Mouse (Mus musculus) kidney, adult 2 months (tissue): ENCODE measurements around the gene Nin. TPM values are rescaled to one million over a fixed set of nuclear protein-coding genes. Genes with fewer than 3 reads are reported as not detected.

ENCODE experiments used
- DNase-seq: peaks from one replicate; pipeline ENCODE4 v3.0.0; 2021
- H3K27ac ChIP-seq: fragments of 200-500 bp; 2 replicates; pipeline ENCODE4 v1.5.1; 2012; ENCODE audit warnings: low read depth, low read length, control low read depth, inconsistent platforms; ENCODE audit not compliant: insufficient read depth
- H3K27me3 ChIP-seq: fragments of 200-500 bp; replicated peaks from 2 replicates; pipeline ENCODE4 v1.6.1; 2012; ENCODE audit warnings: mild to moderate bottlenecking, moderate library complexity, low read length, inconsistent platforms; ENCODE audit not compliant: control insufficient read depth, insufficient read depth
- H3K36me3 ChIP-seq: fragments of 200-500 bp; 2 replicates; pipeline ENCODE4 v1.6.1; 2012; ENCODE audit warnings: mild to moderate bottlenecking, moderate library complexity, low read length, inconsistent platforms; ENCODE audit not compliant: control insufficient read depth, insufficient read depth
- H3K4me1 ChIP-seq: fragments of 200-500 bp; 2 replicates; pipeline ENCODE4 v1.6.1; 2011; ENCODE audit warnings: low read length; ENCODE audit not compliant: control insufficient read depth, insufficient read depth
- H3K4me3 ChIP-seq: fragments of 200-500 bp; 2 replicates; pipeline ENCODE4 v1.5.1; 2011; ENCODE audit warnings: mild to moderate bottlenecking, low read depth, low read length, control low read depth; ENCODE audit not compliant: insufficient read depth
- CTCF ChIP-seq: fragments of 200-500 bp; conservative IDR thresholded peaks from 2 replicates; pipeline ENCODE4 v1.5.1; 2011; ENCODE audit warnings: low read depth, mild to moderate bottlenecking, control low read depth, low read length, moderate library complexity, mixed read lengths; ENCODE audit not compliant: insufficient read depth, insufficient read length
- POLR2A ChIP-seq: fragments of 200-500 bp; IDR thresholded peaks from one replicate; pipeline ENCODE4 v1.6.1; 2011; ENCODE audit warnings: low read depth, low read length, control low read depth
- WGBS: fragments of 180-500 bp; shearing (Covaris S2); methylation state at CpG from one replicate; pipeline ENCODE4 v1.1.7; 2018; 5-methylcytosine and 5-hydroxymethylcytosine counted together
- polyA plus RNA-seq: library from polyadenylated mRNA; depleted of rRNA; stranded (reverse); fragments of >200 nt; gene quantifications from 2 replicates; pipeline ENCODE4 v1.2.3, GENCODE M21; 2012

The Nin gene
- polyA plus RNA-seq, 1 experiment, result 4.9 TPM

DNA sequence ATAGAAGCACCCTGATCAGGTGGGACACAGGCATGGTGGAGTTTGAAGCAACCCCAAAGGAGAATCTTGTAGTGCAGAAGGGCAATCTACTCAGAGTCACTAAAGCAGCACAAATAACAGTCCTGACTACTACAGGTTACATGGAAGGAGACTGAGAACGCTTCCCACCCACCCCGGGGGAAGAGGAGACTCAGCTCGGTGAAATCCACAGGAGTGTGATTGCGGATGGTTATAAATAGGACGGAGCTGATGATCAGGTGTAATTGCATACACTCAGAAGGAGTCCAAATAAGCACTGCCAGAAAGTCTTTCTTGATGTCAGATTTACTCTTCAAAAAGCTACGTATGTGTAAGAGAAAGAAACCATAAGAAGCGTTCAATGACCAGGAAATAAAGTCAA lies 15.6 kb downstream of the Nin start:
- H3K27ac ChIP-seq, result no peak overlapping the region
- DNase-seq, result no peak
- H3K27me3 ChIP-seq, result no peaks in the 10 kb centered on the region
- no peak overlapping the region for H3K4me3 ChIP-seq
- 90% methylated on average over 7 of the region's 7 CpGs for WGBS
- TF ChIP-seq POLR2A, result no peak
- H3K36me3 ChIP-seq, result no peaks in the 10 kb centered on the region
- H3K4me1 ChIP-seq, result no peaks in the 10 kb centered on the region

DNA sequence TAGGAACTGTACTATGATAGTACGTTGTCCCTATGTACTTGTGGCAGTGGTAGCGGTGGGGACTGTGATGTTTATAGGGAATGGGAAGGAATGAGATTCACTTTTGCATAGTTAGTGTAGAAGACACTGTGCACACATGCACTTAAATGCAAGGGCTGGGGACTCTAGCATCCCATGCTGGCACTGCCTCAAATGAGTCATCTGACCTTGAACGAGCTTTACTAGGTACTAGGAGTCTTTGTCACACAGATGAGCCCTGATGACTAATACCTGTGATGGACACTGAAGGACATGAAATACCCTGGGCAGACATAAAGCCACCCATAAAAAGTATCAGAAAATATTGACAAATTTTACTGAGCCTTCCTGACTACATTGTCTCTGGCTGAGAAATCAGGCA lies 16.2 kb downstream of the Nin start:
- Histone ChIP-seq H3K36me3 (no peaks in the 10 kb centered on the region), H3K4me3 (no peak overlapping the region), H3K27ac (no peak overlapping the region), H3K4me1 (no peaks in the 10 kb centered on the region), H3K27me3 (no peaks in the 10 kb centered on the region)
- WGBS, result 78% methylated on average over 3 of the region's 3 CpGs
- no peak for DNase-seq
- no peak for TF ChIP-seq POLR2A
- no peak for TF ChIP-seq CTCF

DNA sequence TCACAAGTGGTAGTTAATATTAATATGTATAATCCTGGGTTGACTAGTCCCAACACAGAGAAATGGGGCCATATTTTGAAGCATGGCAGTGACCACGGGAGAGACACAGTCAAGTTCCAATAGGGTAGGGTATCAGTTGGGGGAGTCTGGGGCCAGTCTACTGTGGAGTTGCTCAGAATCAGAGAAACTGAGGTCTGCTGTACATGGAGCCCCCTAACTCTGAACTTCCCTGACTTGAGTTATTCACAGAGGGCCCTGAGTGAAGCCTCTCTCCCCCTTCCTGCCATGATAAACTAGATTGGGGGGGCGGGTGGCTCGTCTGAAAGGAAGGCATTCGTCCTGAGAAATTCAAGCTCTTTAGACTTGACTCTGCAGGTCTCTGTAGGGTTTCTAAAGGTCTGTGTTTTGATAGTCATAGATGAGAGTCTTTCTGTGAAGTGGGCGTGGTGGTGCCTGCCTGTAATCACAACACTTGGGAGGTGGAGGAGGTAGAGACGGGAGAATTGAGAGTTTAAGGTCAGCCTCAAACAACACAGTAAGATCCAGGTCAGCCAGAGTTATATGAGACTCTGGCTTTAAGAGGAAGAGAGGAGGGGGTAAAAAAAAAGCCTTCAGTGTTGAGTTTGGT lies 20.1 kb downstream of the Nin start:
- Histone ChIP-seq H3K27ac (no peak overlapping the region), H3K27me3 (no peaks in the 10 kb centered on the region), H3K4me3 (no peak overlapping the region), H3K4me1 (no peaks in the 10 kb centered on the region), H3K36me3 (no peaks in the 10 kb centered on the region)
- no peak for TF ChIP-seq CTCF
- TF ChIP-seq POLR2A, result no peak
- 64% methylated on average over 6 of the region's 6 CpGs for WGBS
- no peak for DNase-seq

DNA sequence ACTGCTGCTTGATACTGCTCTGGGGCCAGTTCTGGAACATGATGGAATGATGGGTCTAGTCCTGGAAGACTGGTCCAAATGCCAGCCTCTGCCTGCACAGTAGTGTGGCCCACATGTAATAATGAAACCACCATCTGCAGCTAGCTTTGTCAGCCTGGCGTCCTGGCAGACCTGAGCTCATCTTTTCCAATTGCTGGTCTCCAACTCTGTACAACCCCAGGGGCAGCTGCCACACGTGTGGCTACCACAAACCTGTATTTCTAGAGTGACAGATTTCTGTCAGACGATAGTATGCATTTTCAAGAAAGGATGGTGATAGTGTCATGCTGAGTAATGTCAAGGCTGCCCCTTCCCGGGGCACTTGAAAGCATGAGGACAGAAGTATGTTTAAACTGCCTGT lies 25.2 kb downstream of the Nin start:
- WGBS, result 94% methylated on average over 4 of the region's 4 CpGs
- no peaks in the 10 kb centered on the region for H3K36me3 ChIP-seq
- H3K27ac ChIP-seq, result no peak overlapping the region
- TF ChIP-seq CTCF (no peak), POLR2A (no peak)
- no peaks in the 10 kb centered on the region for H3K4me1 ChIP-seq
- DNase-seq, result no peak
- no peaks in the 10 kb centered on the region for H3K27me3 ChIP-seq
- no peak overlapping the region for H3K4me3 ChIP-seq

DNA sequence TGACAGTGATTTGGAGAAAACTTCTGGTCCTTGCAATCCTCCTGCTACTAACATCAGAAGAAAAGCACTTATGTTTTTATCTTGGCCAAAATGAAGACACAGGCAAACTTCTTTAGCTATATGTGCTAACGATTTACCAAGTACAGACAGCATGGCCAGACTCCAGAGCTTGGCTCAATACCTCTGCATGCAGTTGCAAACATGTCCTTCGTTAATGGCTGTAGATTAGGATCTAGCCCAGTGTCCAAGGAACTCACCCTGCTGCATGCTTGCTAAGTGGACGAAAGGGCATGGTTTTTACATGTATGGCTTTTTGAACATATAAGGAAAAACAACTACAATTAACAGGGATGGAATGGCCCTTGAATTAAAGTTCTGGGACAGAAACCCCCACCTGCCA lies 28.2 kb downstream of the Nin start:
- no peak for TF ChIP-seq CTCF
- TF ChIP-seq POLR2A, result no peak
- 69% methylated on average over 3 of the region's 3 CpGs for WGBS
- Histone ChIP-seq H3K4me1 (no peaks in the 10 kb centered on the region), H3K4me3 (no peak overlapping the region), H3K36me3 (no peaks in the 10 kb centered on the region), H3K27me3 (no peaks in the 10 kb centered on the region), H3K27ac (no peak overlapping the region)
- no peak for DNase-seq

DNA sequence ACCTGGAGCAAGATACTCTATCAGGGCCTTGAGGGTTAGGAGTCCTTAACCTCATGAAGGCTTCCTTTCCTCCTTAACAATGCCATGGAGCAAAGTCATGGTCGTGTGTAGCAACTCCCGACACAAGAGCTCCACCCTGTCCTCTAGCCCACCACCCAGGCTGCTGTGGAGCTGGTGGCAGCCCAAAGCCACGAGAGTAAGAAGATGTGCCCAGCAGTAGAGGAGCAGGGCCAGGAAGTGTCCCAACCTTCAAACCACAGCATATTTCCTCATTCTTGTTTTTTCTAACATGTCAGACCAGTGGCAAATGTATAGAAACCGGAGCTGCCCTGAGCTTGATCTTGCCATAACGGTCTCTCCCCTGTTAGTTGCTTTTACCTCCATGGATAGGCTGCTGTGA lies 29.3 kb downstream of the Nin start:
- Histone ChIP-seq H3K27me3 (no peaks in the 10 kb centered on the region), H3K36me3 (no peaks in the 10 kb centered on the region), H3K27ac (no peak overlapping the region), H3K4me3 (no peak overlapping the region), H3K4me1 (no peaks in the 10 kb centered on the region)
- no peak for DNase-seq
- WGBS, result 94% methylated on average over 5 of the region's 5 CpGs
- TF ChIP-seq POLR2A, result no peak
- no peak for TF ChIP-seq CTCF

DNA sequence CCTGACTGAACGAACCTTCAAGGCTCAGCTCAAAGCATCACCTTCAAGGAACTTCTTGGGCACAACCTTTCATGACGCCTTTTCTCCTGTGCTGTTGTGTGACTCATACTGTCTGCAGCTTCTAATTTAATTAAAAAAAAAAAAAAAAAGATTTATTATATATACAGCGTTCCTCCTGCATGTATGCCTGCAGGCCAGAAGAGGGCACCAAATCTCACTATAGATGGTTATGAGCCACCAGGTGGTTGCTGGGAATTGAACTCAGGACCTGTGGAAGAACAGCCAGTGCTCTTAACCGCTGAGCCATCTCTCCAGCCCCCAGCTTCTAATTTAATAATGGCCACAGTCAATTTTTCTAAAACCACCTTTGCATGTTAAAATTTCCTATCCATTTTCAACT lies 29.8 kb downstream of the Nin start:
- Histone ChIP-seq H3K4me1 (no peaks in the 10 kb centered on the region), H3K36me3 (no peaks in the 10 kb centered on the region), H3K27me3 (no peaks in the 10 kb centered on the region), H3K27ac (no peak overlapping the region), H3K4me3 (no peak overlapping the region)
- no peak for DNase-seq
- 95% methylated on average over 4 of the region's 4 CpGs for WGBS
- TF ChIP-seq POLR2A (no peak), CTCF (no peak)

DNA sequence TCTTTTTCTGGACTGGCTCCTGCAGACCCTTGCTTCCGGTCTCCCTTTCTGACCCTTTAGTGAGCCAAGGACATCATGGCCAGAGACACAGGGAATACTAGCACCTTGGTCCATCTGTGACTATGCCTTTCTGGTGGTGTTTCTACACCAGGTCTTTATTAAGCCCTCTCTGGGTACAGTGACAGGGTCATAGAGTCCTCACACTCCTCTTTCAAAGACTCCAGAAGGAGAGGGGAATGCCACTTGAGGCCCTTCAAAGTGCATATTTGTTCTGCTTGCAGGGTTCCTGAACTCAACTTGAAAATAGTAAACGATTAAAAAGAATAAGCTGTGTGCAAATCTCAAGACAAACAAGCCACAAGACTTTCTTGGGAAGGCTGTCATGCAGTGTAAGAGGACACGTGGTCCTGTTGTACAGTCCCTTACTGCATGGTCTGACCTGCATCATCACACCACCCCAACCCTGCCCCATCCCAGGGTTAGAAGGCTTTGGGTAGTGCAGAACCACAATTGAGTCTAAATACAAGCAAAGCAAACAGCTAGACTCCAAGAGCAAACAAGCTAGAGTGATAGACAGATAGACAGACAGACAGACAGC lies 30.5 kb downstream of the Nin start:
- Histone ChIP-seq H3K36me3 (no peaks in the 10 kb centered on the region), H3K4me1 (no peaks in the 10 kb centered on the region), H3K27me3 (no peaks in the 10 kb centered on the region), H3K27ac (no peak overlapping the region), H3K4me3 (no peak overlapping the region)
- TF ChIP-seq CTCF, result no peak
- no peak for DNase-seq
- WGBS, result 87% methylated on average over 3 of the region's 3 CpGs
